Mouse (Mus musculus): ENCODE measurements around the gene Tenm1. TPM values are rescaled to one million over a fixed set of nuclear protein-coding genes. Genes with fewer than 3 reads are reported as not detected.

Gene Tenm1
- total RNA-seq, 1 experiment = 1.6 TPM

DNA sequence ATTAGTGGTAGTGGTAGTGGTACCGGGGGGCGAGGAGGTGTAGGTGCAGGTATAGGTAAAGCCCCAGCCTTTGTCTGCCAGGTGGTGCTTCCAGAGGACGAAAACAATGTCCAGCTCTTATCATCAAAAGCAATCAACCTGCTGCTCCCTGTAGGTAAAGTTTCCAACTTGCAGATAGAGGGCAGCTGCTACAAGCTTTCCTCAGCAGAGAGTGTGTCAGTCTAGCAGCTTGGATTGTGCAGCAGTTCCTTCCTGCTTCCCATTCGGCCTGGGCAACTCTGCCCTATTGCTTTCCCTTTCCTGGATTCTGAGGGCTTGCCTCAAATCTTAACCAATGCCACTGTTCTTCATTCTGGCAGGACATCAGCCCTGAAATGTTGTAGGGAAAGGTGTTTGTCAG lies 870.2 kb downstream of the Tenm1 start:
- in situ Hi-C loops (cut with MboI; ENCODE audit: low sequenced_read_pairs in 2 of 2, unreplicated experiment in 2 of 2) = loop anchor here (10.0 to 25.0 kb wide), 2 partner anchors 56 to 404 kb away; no protein-coding TSS in a partner anchor
- TF ChIP-seq ZC3H11A (IDR thresholded peaks at IDR 0.05; ENCODE audit: borderline replicate concordance, low read depth, low read length) (no peak), MAFK (IDR thresholded peaks at IDR 0.05; ENCODE audit: insufficient read depth, low read depth, low read length) (no peak), HCFC1 (IDR thresholded peaks at IDR 0.05; ENCODE audit: borderline replicate concordance, insufficient read depth, low read length) (no peak), CHD2 (IDR thresholded peaks at IDR 0.05; ENCODE audit: low read depth, low read length) (no peak), ZNF384 (IDR thresholded peaks at IDR 0.05; ENCODE audit: low read depth, low read length) (no peak)
- no peak overlapping the region for H3K4me3 ChIP-seq (ENCODE audit: insufficient read depth in 1 of 2, low read depth in 1 of 2, low read length in 2 of 2, poor library complexity in 1 of 2, severe bottlenecking in 1 of 2)
- H3K4me1 ChIP-seq (ENCODE audit: control insufficient read depth in 2 of 2, insufficient read depth in 2 of 2, low read length in 2 of 2, poor library complexity in 1 of 2) = no peaks in the 10 kb centered on the region
- no peak overlapping the region for H3K27ac ChIP-seq (ENCODE audit: insufficient read depth, low read depth, low read length, poor library complexity, severe bottlenecking)
- H3K36me3 ChIP-seq (ENCODE audit: control insufficient read depth, insufficient read depth, low read length, poor library complexity, severe bottlenecking) = no peaks in the 10 kb centered on the region
- DNase-seq (ENCODE audit: low read depth, low spot score) = no peak
- H3K9ac ChIP-seq (ENCODE audit: insufficient read depth, low read depth, low read length, poor library complexity, severe bottlenecking) = no peak overlapping the region
- H3K9me3 ChIP-seq (ENCODE audit: control insufficient read depth, insufficient read depth, low read depth, low read length) = no peaks in the 10 kb centered on the region

DNA sequence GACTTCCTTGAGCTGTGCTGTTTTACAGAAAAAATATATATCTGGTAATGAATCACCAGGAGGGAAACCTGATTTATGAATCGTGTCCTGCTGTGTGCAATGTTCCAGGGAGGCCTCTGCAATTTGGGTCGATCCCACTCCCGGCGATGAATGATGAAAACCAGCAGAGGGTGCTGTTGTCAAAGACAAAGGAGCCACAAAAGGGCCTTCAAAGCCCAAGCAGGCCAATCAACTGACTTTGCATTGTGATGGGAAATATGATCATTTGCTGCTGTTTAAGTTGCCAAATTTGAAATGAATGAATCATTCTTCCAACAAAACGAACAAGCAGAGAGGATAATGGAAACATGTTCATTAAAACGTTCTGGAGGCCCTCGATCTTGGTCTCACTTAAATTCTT lies 871.6 kb downstream of the Tenm1 start:
- in situ Hi-C loops (cut with MboI; ENCODE audit: low sequenced_read_pairs in 2 of 2, unreplicated experiment in 2 of 2) = loop anchor here (10.0 to 25.0 kb wide), 2 partner anchors 58 to 405 kb away; no protein-coding TSS in a partner anchor
- TF ChIP-seq ZC3H11A (IDR thresholded peaks at IDR 0.05; ENCODE audit: borderline replicate concordance, low read depth, low read length) (peak; percentile 61; the same call in 1 of the 2 replicates), ZNF384 (IDR thresholded peaks at IDR 0.05; ENCODE audit: low read depth, low read length) (no peak)
- H3K4me3 ChIP-seq (ENCODE audit: insufficient read depth in 1 of 2, low read depth in 1 of 2, low read length in 2 of 2, poor library complexity in 1 of 2, severe bottlenecking in 1 of 2) = no peak overlapping the region
- no peak overlapping the region for H3K27ac ChIP-seq (ENCODE audit: insufficient read depth, low read depth, low read length, poor library complexity, severe bottlenecking)
- no peaks in the 10 kb centered on the region for H3K9me3 ChIP-seq (ENCODE audit: control insufficient read depth, insufficient read depth, low read depth, low read length)
- H3K4me1 ChIP-seq (ENCODE audit: control insufficient read depth in 2 of 2, insufficient read depth in 2 of 2, low read length in 2 of 2, poor library complexity in 1 of 2) = no peaks in the 10 kb centered on the region
- no peak overlapping the region for H3K9ac ChIP-seq (ENCODE audit: insufficient read depth, low read depth, low read length, poor library complexity, severe bottlenecking)
- peak; percentile 22 for DNase-seq (ENCODE audit: low read depth, low spot score)
- no peaks in the 10 kb centered on the region for H3K36me3 ChIP-seq (ENCODE audit: control insufficient read depth, insufficient read depth, low read length, poor library complexity, severe bottlenecking)

DNA sequence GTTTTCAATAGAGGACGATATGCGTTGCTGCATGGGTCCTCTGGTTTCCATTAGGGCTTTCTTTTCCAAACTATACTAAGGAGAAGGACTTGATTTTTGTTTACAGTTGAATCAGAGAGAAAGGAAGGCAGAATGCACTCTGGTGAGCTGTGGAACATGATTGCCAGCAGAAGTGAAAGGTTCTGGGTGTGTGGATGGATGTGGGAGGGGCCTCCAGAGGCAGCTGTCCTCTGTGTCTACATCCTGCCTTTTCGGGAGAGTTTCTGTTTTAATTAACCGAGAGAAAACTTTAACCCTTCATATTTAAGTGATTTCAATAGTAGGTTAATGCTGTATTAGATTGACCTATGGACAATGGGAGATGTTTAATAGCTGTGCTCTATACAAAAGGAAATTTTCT lies 880.4 kb downstream of the Tenm1 start:
- H3K4me1 ChIP-seq (ENCODE audit: control insufficient read depth in 2 of 2, insufficient read depth in 2 of 2, low read length in 2 of 2, poor library complexity in 1 of 2) = no peaks in the 10 kb centered on the region
- DNase-seq (ENCODE audit: low read depth, low spot score) = no peak
- no peaks in the 10 kb centered on the region for H3K9me3 ChIP-seq (ENCODE audit: control insufficient read depth, insufficient read depth, low read depth, low read length)
- H3K9ac ChIP-seq (ENCODE audit: insufficient read depth, low read depth, low read length, poor library complexity, severe bottlenecking) = no peak overlapping the region
- in situ Hi-C loops (cut with MboI; ENCODE audit: low sequenced_read_pairs in 2 of 2, unreplicated experiment in 2 of 2) = no loop called here
- no peak overlapping the region for H3K27ac ChIP-seq (ENCODE audit: insufficient read depth, low read depth, low read length, poor library complexity, severe bottlenecking)
- H3K36me3 ChIP-seq (ENCODE audit: control insufficient read depth, insufficient read depth, low read length, poor library complexity, severe bottlenecking) = no peaks in the 10 kb centered on the region
- no peak overlapping the region for H3K4me3 ChIP-seq (ENCODE audit: insufficient read depth in 1 of 2, low read depth in 1 of 2, low read length in 2 of 2, poor library complexity in 1 of 2, severe bottlenecking in 1 of 2)
- TF ChIP-seq MAFK (IDR thresholded peaks at IDR 0.05; ENCODE audit: insufficient read depth, low read depth, low read length) = no peak
- no peak for TF ChIP-seq CHD2 (IDR thresholded peaks at IDR 0.05; ENCODE audit: low read depth, low read length)
- TF ChIP-seq HCFC1 (IDR thresholded peaks at IDR 0.05; ENCODE audit: borderline replicate concordance, insufficient read depth, low read length) = no peak

- H3K9ac ChIP-seq (ENCODE audit: insufficient read depth, low read depth, low read length, poor library complexity, severe bottlenecking) = no peak overlapping the region
- no peaks in the 10 kb centered on the region for H3K9me3 ChIP-seq (ENCODE audit: control insufficient read depth, insufficient read depth, low read depth, low read length)
- in situ Hi-C loops (cut with MboI; ENCODE audit: low sequenced_read_pairs in 2 of 2, unreplicated experiment in 2 of 2) = no loop called here
- H3K4me1 ChIP-seq (ENCODE audit: control insufficient read depth in 2 of 2, insufficient read depth in 2 of 2, low read length in 2 of 2, poor library complexity in 1 of 2) = no peaks in the 10 kb centered on the region
- H3K36me3 ChIP-seq (ENCODE audit: control insufficient read depth, insufficient read depth, low read length, poor library complexity, severe bottlenecking) = no peaks in the 10 kb centered on the region
- no peak overlapping the region for H3K27ac ChIP-seq (ENCODE audit: insufficient read depth, low read depth, low read length, poor library complexity, severe bottlenecking)
- no peak for TF ChIP-seq ZNF384 (IDR thresholded peaks at IDR 0.05; ENCODE audit: low read depth, low read length)
- no peak for TF ChIP-seq MAFK (IDR thresholded peaks at IDR 0.05; ENCODE audit: insufficient read depth, low read depth, low read length)
- no peak for TF ChIP-seq ZC3H11A (IDR thresholded peaks at IDR 0.05; ENCODE audit: borderline replicate concordance, low read depth, low read length)
- TF ChIP-seq HCFC1 (IDR thresholded peaks at IDR 0.05; ENCODE audit: borderline replicate concordance, insufficient read depth, low read length) = no peak
- TF ChIP-seq CHD2 (IDR thresholded peaks at IDR 0.05; ENCODE audit: low read depth, low read length) = no peak
- no peak overlapping the region for H3K4me3 ChIP-seq (ENCODE audit: insufficient read depth in 1 of 2, low read depth in 1 of 2, low read length in 2 of 2, poor library complexity in 1 of 2, severe bottlenecking in 1 of 2)
- DNase-seq (ENCODE audit: low read depth, low spot score) = no peak
Observed at GRCm38 (mm10) chrX:42545076-42545475, 883.9 kb downstream of the Tenm1 start.

- H3K9ac ChIP-seq (ENCODE audit: insufficient read depth, low read depth, low read length, poor library complexity, severe bottlenecking) = no peak overlapping the region
- peak; percentile 37 for DNase-seq (ENCODE audit: low read depth, low spot score)
- no peak overlapping the region for H3K27ac ChIP-seq (ENCODE audit: insufficient read depth, low read depth, low read length, poor library complexity, severe bottlenecking)
- TF ChIP-seq MAFK (IDR thresholded peaks at IDR 0.05; ENCODE audit: insufficient read depth, low read depth, low read length) (no peak), ZC3H11A (IDR thresholded peaks at IDR 0.05; ENCODE audit: borderline replicate concordance, low read depth, low read length) (no peak), HCFC1 (IDR thresholded peaks at IDR 0.05; ENCODE audit: borderline replicate concordance, insufficient read depth, low read length) (no peak), CHD2 (IDR thresholded peaks at IDR 0.05; ENCODE audit: low read depth, low read length) (no peak), ZNF384 (IDR thresholded peaks at IDR 0.05; ENCODE audit: low read depth, low read length) (no peak)
- in situ Hi-C loops (cut with MboI; ENCODE audit: low sequenced_read_pairs in 2 of 2, unreplicated experiment in 2 of 2) = no loop called here
- no peaks in the 10 kb centered on the region for H3K4me1 ChIP-seq (ENCODE audit: control insufficient read depth in 2 of 2, insufficient read depth in 2 of 2, low read length in 2 of 2, poor library complexity in 1 of 2)
- no peaks in the 10 kb centered on the region for H3K36me3 ChIP-seq (ENCODE audit: control insufficient read depth, insufficient read depth, low read length, poor library complexity, severe bottlenecking)
- H3K4me3 ChIP-seq (ENCODE audit: insufficient read depth in 1 of 2, low read depth in 1 of 2, low read length in 2 of 2, poor library complexity in 1 of 2, severe bottlenecking in 1 of 2) = no peak overlapping the region
- H3K9me3 ChIP-seq (ENCODE audit: control insufficient read depth, insufficient read depth, low read depth, low read length) = no peaks in the 10 kb centered on the region
Observed at GRCm38 (mm10) chrX:42540756-42541053, 888.2 kb downstream of the Tenm1 start.
